Mouse (Mus musculus): ENCODE data around the gene Gart.

The Gart gene

GRCm38 (mm10) chr16:91606958-91607357 is 39.8 kb downstream of the Gart start:
- no peak for DNase-seq

GRCm38 (mm10) chr16:91605156-91605555 is 41.6 kb downstream of the Gart start:
- no peak for DNase-seq

DNA sequence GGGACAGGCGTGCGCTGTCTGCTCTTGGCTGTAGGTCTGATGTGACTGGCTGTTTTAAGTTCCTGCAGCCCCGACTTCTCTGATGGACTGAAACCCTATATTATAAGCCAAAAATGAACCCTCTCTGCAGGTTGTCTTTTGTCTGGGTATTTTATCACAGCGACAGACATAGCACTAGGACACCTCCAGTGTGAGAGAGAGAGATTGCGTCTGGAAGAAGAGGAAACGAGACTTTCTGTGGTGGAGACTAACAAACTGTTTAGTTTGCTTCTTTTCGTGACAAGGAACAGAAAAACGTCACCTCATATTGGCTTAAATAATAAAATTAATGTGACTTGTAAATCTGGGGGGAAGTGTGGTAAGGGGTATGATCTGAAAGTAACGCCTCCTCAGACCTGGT is 45.1 kb downstream of the Gart start:
- no peak for DNase-seq

DNA sequence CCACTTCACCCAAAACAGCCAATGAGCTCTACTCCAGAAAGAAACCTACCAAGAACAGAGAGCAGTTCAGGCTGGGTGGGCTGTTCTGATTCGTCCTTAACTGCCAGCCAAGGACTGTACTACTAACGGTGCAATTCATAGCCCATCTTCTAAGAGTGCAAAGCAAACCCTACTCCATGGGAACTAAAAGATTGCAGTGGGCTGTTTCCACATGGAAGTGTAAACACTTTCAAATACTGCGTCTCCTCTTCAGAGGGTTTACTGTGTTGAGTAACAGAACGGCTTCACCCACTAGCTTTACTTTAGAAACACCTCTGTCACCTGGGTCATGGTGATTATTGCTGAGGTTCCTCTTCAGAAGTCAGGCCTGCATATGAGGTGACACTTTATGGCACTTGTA is 45.7 kb downstream of the Gart start:
- DNase-seq: no peak

DNA sequence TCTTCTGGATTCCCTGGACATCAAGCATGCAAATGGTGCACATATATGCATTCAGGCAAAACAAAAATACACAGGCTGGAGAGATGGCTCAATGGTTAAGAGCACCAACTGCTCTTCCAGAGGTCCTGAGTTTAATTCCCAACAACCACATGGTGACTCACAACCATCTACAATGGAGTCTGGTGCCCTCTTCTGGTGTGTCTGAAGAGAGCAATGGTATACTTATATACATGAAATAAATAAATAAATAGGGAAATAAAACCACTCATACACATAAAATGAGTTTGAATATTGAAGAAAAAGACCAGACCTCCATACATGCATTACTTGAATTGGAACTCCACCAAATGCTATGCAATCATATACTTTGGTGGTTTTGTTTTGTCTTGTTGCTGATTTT is 47.5 kb downstream of the Gart start:
- DNase-seq: no peak

DNA sequence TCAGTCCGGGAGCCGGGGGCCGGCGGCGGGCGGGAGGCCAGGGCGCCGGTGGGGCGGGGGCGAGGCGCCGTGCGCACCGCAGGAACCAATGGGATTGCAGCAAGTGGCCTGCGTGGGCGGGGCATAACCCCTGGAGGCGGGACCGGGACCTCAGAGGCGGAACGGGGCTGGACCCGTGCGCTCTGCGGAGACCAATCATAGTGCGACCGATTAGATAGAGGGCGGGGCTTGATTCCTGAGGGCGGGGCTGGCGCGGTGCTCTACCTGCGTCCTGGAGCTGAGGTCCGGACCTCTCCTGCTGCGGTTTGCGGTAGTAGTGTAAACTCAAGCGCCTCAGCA is 49.1 kb downstream of the Gart start, which contains the start of gene Tmem50b:
Gene Tmem50b, minus strand, starts transcription at position 129 of the 339 bp plus-strand sequence.
- DNase-seq: peak; percentile 100

DNA sequence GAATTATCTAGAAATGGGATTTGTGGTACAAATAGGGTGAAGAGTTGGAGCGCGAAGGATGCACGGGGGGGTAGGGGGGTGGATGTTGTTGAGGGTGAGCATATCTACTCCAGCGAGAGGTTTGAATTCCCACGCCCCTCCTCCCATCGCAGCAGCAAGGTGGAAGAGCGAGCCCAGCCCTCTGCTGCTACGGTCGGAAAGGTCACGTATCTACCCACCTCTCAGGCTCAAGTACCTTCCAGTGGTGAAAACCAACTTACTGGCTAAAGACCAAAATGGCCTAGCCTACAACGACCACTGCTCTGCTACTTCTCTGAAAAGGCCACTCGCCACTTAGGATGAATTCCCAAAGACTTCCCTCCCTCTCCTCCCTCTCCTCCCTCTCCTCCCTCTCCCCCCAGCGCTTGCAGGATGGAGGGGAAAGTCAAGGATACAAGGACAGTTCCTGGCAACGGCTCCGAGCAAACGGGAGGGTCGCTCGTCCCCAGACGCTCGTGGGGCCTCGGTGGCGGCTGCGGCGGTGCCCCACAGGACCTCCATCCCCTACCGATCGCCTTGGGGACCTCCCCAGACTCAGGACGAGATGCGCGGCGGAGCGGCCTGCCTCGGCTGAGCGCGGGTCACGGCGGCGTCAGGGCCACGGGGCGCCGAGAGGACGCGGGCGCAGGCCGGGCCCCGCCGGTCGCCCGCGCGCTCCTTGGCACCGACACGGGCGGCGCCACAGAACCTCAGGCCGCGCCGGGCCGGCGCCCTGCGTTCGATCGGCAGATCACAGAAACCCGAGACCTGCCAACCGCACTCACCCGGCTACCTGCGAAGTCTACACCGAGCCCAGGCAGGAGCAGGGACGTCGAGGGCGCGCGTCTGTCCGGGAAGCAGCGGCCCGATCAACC is 49.7 kb downstream of the Gart start:
- peak in 1 of 2 experiments; percentile 55 for DNase-seq

DNA sequence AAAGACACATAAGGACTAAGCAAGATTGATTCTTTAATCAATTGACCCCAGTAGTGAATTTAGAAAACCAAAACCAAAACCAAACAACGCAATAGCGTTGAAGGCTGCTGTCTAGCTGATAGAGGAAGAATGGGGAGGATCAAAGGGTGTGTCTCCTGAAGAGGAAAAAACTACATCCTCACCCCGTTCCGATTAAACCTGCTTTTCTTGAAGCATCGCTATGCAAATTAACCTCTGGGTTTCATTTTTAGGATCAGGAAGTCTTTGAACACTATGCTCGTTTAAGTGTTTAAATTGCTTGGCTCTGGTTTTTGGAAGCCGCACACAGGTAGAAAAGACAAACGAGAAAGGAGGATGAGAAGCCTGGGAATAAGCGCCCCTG is 50.4 kb downstream of the Gart start:
- DNase-seq: no peak

DNA sequence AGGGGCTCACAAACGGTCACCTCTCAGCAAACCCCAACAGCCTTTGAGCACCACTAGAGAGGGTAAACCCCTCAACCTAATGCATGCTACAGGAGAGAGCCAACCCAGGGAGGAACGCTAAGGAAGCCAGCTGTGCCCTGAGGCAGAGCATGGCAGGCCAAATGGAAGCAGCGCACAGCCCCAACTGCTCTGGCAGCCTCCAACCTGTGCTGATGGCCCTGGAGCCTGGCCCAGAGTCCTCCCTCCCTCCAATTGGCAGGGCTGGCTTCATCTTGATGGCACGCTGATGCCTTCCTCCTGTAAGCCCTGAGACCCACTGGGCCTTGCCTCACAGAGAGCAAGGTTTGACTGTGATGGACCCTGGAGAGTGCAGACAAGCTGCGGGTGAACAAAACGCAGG is 51.7 kb downstream of the Gart start:
- peak; percentile 89 for DNase-seq

- no peak for DNase-seq
Observed at GRCm38 (mm10) chr16:91593262-91593661, 53.5 kb downstream of the Gart start.

DNA sequence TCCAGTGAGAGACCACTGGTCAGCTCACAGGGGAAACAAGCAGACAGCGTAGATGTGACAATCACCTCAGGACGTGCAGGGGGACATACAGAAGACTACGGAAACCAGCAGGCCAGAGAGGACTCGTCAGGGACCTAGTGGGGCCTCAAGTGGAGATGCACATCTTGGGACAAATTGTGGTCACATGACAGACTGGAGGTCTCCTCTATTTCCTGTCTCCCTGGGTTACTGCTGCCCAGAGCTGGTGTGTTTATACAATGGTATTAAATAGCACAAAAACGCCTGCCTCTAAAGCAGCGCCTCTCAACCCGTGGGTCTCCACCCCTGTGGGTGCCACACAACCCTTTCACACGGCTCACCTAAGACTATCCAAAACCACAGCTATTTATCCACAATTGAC is 54.6 kb downstream of the Gart start:
- no peak for DNase-seq

GRCm38 (mm10) chr16:91588703-91589102 is 58.0 kb downstream of the Gart start:
- no peak for DNase-seq

DNA sequence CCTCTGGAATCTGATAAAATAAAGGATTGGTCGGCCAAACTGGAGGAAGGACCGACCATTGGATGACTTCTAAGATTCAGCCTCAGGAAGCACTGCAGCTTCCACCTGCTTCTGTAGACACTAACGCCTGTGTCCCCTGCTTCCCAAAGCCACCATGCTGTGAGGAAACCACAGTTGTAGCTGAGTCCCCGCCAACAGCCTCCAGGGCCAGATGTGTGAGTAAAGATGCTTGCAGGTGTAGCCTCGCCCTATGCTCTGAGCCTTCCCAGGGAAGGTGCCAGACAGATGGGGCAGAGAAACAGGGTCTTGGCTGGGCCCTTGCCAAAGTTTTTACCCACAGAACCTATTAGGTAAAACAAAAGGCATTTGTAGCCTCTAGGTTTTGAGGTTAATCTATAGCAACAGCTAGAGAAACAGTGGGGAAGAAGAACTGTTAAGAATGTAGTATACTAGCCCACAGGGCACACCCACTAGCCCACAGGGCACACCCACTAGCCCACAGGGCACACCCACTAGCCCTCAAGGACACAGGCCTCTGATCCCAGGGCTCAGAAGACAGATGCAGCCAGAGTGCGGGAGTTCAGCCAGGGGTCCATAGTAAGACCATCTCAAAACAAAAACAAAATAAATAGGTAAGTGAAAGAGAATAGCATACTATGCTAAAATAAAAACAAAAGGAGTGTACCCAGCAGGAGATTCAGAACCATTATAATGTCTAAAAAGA is 58.9 kb downstream of the Gart start:
- DNase-seq: no peak

GRCm38 (mm10) chr16:91586244-91586643 is 60.5 kb downstream of the Gart start:
- no peak for DNase-seq

GRCm38 (mm10) chr16:91585617-91586016 is 61.1 kb downstream of the Gart start:
- DNase-seq: no peak

GRCm38 (mm10) chr16:91582307-91582706 is 64.4 kb downstream of the Gart start:
- DNase-seq: peak; percentile 51 to 75

DNA sequence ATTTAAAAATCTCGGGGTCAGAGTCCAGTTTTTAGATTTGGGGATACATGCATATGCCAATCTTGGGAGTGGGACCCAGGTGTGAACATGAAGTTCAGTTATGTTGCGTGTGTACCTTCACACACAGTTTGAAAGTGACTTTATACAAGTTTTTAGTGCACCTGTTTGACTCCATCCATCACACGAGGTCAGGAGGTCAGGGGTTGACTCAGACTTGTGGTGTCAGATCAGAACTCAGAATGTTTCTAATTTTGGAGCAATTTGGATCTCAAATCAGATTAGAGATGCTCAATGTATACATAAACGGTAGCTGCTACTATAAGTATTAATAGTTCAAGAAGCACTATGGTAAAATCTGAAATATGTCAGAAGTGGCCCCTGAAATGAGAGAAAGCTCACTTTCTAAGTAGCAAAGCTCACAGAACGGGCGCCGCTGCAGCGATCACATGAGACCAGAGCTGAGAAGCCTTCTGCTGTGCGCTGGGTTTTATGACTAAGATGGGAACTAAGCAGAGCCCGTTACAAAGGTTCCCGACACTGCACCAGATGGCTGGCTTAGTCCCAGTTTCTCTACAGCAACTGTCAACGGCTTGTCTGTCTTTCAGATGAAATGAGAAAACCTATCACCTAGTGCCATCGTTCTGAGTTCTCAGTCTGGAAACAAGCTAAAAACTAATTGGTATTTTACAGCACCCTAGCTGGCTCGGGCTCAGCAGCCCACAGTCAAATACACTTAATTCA is 67.6 kb downstream of the Gart start:
- DNase-seq: peak in 1 of 2 experiments; percentile 46

- DNase-seq: no peak
Observed at GRCm38 (mm10) chr16:91575151-91575550, 71.6 kb downstream of the Gart start.
